ENCODE assay signal across 32 mouse cellular contexts in the genomic region with DNA sequence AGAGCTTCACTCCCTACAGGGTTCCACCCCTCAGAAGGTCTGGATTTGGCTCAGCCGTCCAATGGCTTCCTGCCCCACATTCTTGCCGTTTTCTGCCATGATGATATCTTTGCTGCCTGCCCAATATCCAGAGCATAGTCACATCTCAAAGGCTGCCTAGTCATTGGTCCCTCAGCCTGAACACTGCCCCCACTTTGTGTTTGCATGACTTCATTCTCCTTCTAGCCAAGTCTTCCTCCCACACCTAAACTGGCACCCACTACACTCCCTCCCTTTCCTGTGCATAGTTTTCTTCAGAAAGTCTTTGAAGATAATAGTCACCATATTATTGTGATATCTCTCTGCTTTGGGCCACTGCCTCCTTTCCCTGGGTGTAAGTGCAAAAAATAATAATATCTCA. TPM values are rescaled to one million over a fixed set of nuclear protein-coding genes. Genes with fewer than 3 reads are reported as not detected.
DNase-seq lines count a peak whose midpoint lies in the region; ATAC-seq lines count a peak whose summit lies in the region.
"Had no signal": no experiment of that assay in that cellular context is flagged by ENCODE, and none has a peak within 500 bp of the region (broad histone marks: within the 10 kb centered on the region; RNA-seq: fewer than 3 reads in every experiment).

No protein-coding gene starts in this region.

- H3K4me2 ChIP-seq in heart, embryonic 11.5 days = no peak overlapping the region
- H3K4me2 ChIP-seq in limb, embryonic 11.5 days (ENCODE audit: low read depth, severe bottlenecking) = no peak overlapping the region
- H3K4me2 ChIP-seq in limb, embryonic 12.5 days = no peak overlapping the region
- H3K4me2 ChIP-seq in hindbrain, embryonic 16.5 days (ENCODE audit: low read length) = no peak overlapping the region
- H3K4me2 ChIP-seq: hindbrain, embryonic 14.5 days had no signal

- no peaks in the 10 kb centered on the region for H3K27me3 ChIP-seq in heart, embryonic 11.5 days (ENCODE audit: control insufficient read depth, insufficient read depth, low read length)
- H3K27me3 ChIP-seq in limb, embryonic 11.5 days (ENCODE audit: control insufficient read depth, insufficient read depth, low read length) = no peaks in the 10 kb centered on the region
- no peaks in the 10 kb centered on the region for H3K27me3 ChIP-seq in limb, embryonic 10.5 days (ENCODE audit: low read depth, poor library complexity, severe bottlenecking)
- no peaks in the 10 kb centered on the region for H3K27me3 ChIP-seq in limb, embryonic 12.5 days
- no peaks in the 10 kb centered on the region for H3K27me3 ChIP-seq in hindbrain, embryonic 16.5 days (replicated peaks; ENCODE audit: control insufficient read depth, insufficient read depth, low read length)
- H3K27me3 ChIP-seq: Patski had no signal

- H3K27ac ChIP-seq in heart, embryonic 11.5 days (ENCODE audit: low read depth, low read length) = 0 out of 2 replicates have a peak overlapping the region, but pooled peaks have one; percentile 15
- peak overlapping the region; percentile 47; the same call in 1 of the 2 replicates for H3K27ac ChIP-seq in limb, embryonic 11.5 days (replicated peaks; ENCODE audit: low read depth, low read length)
- no peak overlapping the region for H3K27ac ChIP-seq in limb, embryonic 10.5 days
- 0 out of 2 replicates have a peak overlapping the region, but pooled peaks have one; percentile 72 for H3K27ac ChIP-seq in limb, embryonic 12.5 days
- no peak overlapping the region for H3K27ac ChIP-seq in hindbrain, embryonic 16.5 days (ENCODE audit: low read depth, low read length)
- H3K27ac ChIP-seq: hindbrain, embryonic 14.5 days; liver, embryonic 14.5 days; macrophage had no signal

- no peaks in the 10 kb centered on the region for H3K36me3 ChIP-seq in heart, embryonic 11.5 days (ENCODE audit: control insufficient read depth, insufficient read depth, low read length)
- H3K36me3 ChIP-seq in limb, embryonic 11.5 days (ENCODE audit: control insufficient read depth, insufficient read depth, low read length) = no peaks in the 10 kb centered on the region
- H3K36me3 ChIP-seq in limb, embryonic 10.5 days = no peaks in the 10 kb centered on the region
- no peaks in the 10 kb centered on the region for H3K36me3 ChIP-seq in limb, embryonic 12.5 days
- H3K36me3 ChIP-seq in hindbrain, embryonic 16.5 days (ENCODE audit: control insufficient read depth, insufficient read depth, low read length) = no peaks in the 10 kb centered on the region

- H3K9me3 ChIP-seq in heart, embryonic 11.5 days (replicated peaks; ENCODE audit: control insufficient read depth, low read length) = no peaks in the 10 kb centered on the region
- no peaks in the 10 kb centered on the region for H3K9me3 ChIP-seq in limb, embryonic 11.5 days (ENCODE audit: control insufficient read depth, low read length)
- H3K9me3 ChIP-seq in limb, embryonic 10.5 days (replicated peaks) = no peaks in the 10 kb centered on the region
- H3K9me3 ChIP-seq in limb, embryonic 12.5 days = no peaks in the 10 kb centered on the region
- no peaks in the 10 kb centered on the region for H3K9me3 ChIP-seq in hindbrain, embryonic 16.5 days (ENCODE audit: control insufficient read depth, low read length)

- WGBS in heart, embryonic 11.5 days (ENCODE audit: insufficient replicate concordance) = 42% methylated on average over 2 of the region's 2 CpGs
- WGBS in limb, embryonic 11.5 days = 80% methylated on average over 2 of the region's 2 CpGs
- WGBS in limb, embryonic 10.5 days = 90% methylated on average over 2 of the region's 2 CpGs
- WGBS in limb, embryonic 12.5 days = 74% methylated on average over 2 of the region's 2 CpGs
- 89% methylated on average over 2 of the region's 2 CpGs for WGBS in hindbrain, embryonic 16.5 days

- intact Hi-C loops in heart, postnatal 14 days (cut with DNase I) = no loop called here

- no peak for ATAC-seq in heart, embryonic 11.5 days (replicated peaks; ENCODE audit: insufficient number of reproducible peaks, low FRiP score, low TSS enrichment)
- ATAC-seq in limb, embryonic 11.5 days (ENCODE audit: insufficient number of reproducible peaks, low FRiP score, low TSS enrichment, low read depth) = no peak
- no peak for ATAC-seq in limb, embryonic 12.5 days (ENCODE audit: insufficient number of reproducible peaks, insufficient read depth, low FRiP score, low TSS enrichment, low read depth)
- ATAC-seq in hindbrain, embryonic 16.5 days = no peak
- ATAC-seq: forebrain, embryonic 16.5 days; inflammation-experienced regulatory T-cells, adult 6 months; Patski had no signal

- H3K4me3 ChIP-seq in heart, embryonic 11.5 days (ENCODE audit: low read depth, low read length) = no peak overlapping the region
- H3K4me3 ChIP-seq in limb, embryonic 11.5 days (ENCODE audit: low read depth, low read length) = no peak overlapping the region
- no peak overlapping the region for H3K4me3 ChIP-seq in limb, embryonic 10.5 days
- H3K4me3 ChIP-seq in limb, embryonic 12.5 days (replicated peaks) = no peak overlapping the region
- H3K4me3 ChIP-seq in hindbrain, embryonic 16.5 days (ENCODE audit: low read length) = no peak overlapping the region
- H3K4me3 ChIP-seq: erythroblast, embryonic 14.5 days had no signal

- no peak overlapping the region for H3K9ac ChIP-seq in heart, embryonic 11.5 days (ENCODE audit: low read depth, low read length)
- no peak overlapping the region for H3K9ac ChIP-seq in limb, embryonic 11.5 days (ENCODE audit: low read length)
- H3K9ac ChIP-seq in limb, embryonic 12.5 days (replicated peaks) = no peak overlapping the region
- no peak overlapping the region for H3K9ac ChIP-seq in hindbrain, embryonic 16.5 days (ENCODE audit: low read depth, low read length)
- H3K9ac ChIP-seq: hindbrain, embryonic 14.5 days; liver, embryonic 14.5 days had no signal

- no peak for DNase-seq in heart, postnatal 14 days
- DNase-seq in limb, embryonic 11.5 days (ENCODE audit: low spot score) = no peak
- DNase-seq in limb, embryonic 10.5 days (ENCODE audit: low spot score) = no peak
- peak; percentile 49 for DNase-seq in telencephalon, adult 2 months (ENCODE audit: low read depth, low spot score)
- DNase-seq: adrenal gland, postnatal 14 days; cerebellum, adult 11-12 months; cerebellum, postnatal 10 days; gastrocnemius, postnatal 10 days; kidney, adult 11 months; kidney, postnatal 14 days; layer of hippocampus, adult 9-11 months; liver; lung, adult 2 months; lung, postnatal 10 days; midbrain, embryonic 14.5 days; retina, postnatal 1 day; spleen, adult 18-20 months; thymus, adult 2 months; thymus, postnatal 36 days had no signal

- H3K4me1 ChIP-seq in heart, embryonic 11.5 days (ENCODE audit: control insufficient read depth, insufficient read depth, low read length) = peaks cover 15% of the 10 kb centered on the region
- peaks cover 6% of the 10 kb centered on the region; the same call in 1 of the 2 replicates for H3K4me1 ChIP-seq in limb, embryonic 11.5 days (ENCODE audit: control insufficient read depth, insufficient read depth, low read length)
- peaks cover 36% of the 10 kb centered on the region; the same call in 1 of the 2 replicates for H3K4me1 ChIP-seq in limb, embryonic 10.5 days
- H3K4me1 ChIP-seq in limb, embryonic 12.5 days (replicated peaks) = peaks cover 51% of the 10 kb centered on the region
- H3K4me1 ChIP-seq in hindbrain, embryonic 16.5 days (ENCODE audit: control insufficient read depth, insufficient read depth, low read depth, low read length) = no peaks in the 10 kb centered on the region

RNA-seq across cellular contexts. Expression of gene Pakap, which starts 10.9 kb away (rescaled TPM):
- 46.0 and 64.7 TPM in 2 replicates for polyA plus RNA-seq in heart, embryonic 11.5 days (2014; fragmentation: Nextera tagmentation; extraction: Ambion mirVana)
- 10 to 100 TPM; 40.0 to 46.5 TPM for total RNA-seq in heart, postnatal 14 days (2021)
- 32.6 and 37.6 TPM in 2 replicates for polyA plus RNA-seq in limb, embryonic 11.5 days (2014; fragmentation: Nextera tagmentation; extraction: Ambion mirVana)
- 24.6 and 39.4 TPM in 2 replicates for polyA plus RNA-seq in limb, embryonic 10.5 days (2016; fragmentation: Nextera tagmentation; extraction: Ambion mirVana)
- 40.4 and 45.8 TPM in 2 replicates for polyA plus RNA-seq in limb, embryonic 12.5 days (2016; fragmentation: Nextera tagmentation; extraction: Ambion mirVana)
- polyA plus RNA-seq in hindbrain, embryonic 16.5 days (2015; fragmentation: Nextera tagmentation; extraction: Ambion mirVana) = 14.0 and 14.1 TPM in 2 replicates
- total RNA-seq: hematopoietic stem cell, adult 5-6 weeks; MEL; monocyte, adult 5-6 weeks had no signal
- polyA plus RNA-seq: erythroblast, embryonic 14.5 days; macrophage had no signal

Comparison
In these comparisons a context has a peak if more than half of its experiments do, and no peak if none do; other contexts are left out.
1. H3K27ac ChIP-seq: peak in heart, embryonic 11.5 days (single experiment), limb, embryonic 11.5 days (single experiment) and limb, embryonic 12.5 days (single experiment); none in limb, embryonic 10.5 days (single experiment) and hindbrain, embryonic 16.5 days (single experiment).